In genomic region chr11:8664393-8664743, GRCm38 (mm10) we compare ENCODE assay signal across 7 mouse cellular contexts. TPM values are rescaled to one million over a fixed set of nuclear protein-coding genes. Genes with fewer than 3 reads are reported as not detected.
DNase-seq lines count a peak whose midpoint lies in the region; ATAC-seq and TF ChIP-seq lines count a peak whose summit lies in the region.

Tns3 (minus strand) TSS chr11:8664535.

- TF ChIP-seq POLR2A in ES-Bruce4 (IDR thresholded peaks at IDR 0.05; ENCODE audit: insufficient read depth, low read length): no peak
- TF ChIP-seq POLR2A in spleen, adult 2 months (IDR thresholded peaks at IDR 0.05; ENCODE audit: low read depth, low read length): no peak

- peak; percentile 87 for ATAC-seq in forebrain, embryonic 12.5 days (ENCODE audit: low FRiP score)
- ATAC-seq in hematopoietic stem cell, adult 5-6 weeks (replicated peaks in 1 of 2; ENCODE audit: insufficient read depth in 1 of 2, low FRiP score in 2 of 2, low TSS enrichment in 1 of 2, low read depth in 1 of 2, poor library complexity in 2 of 2, severe bottlenecking in 2 of 2): peak; percentile 17 to 37; a peak in 2 of 4 replicates

- no peak for TF ChIP-seq EP300 in ES-Bruce4 (IDR thresholded peaks at IDR 0.05; ENCODE audit: insufficient read depth, low read depth, low read length)

- H3K9ac ChIP-seq in ES-Bruce4 (ENCODE audit: low read depth, poor library complexity, severe bottlenecking): peak within 1 kb of the TSS; percentile 95
- H3K9ac ChIP-seq in forebrain, embryonic 12.5 days: peak within 1 kb of the TSS; percentile 77

- H3K4me3 ChIP-seq in ES-Bruce4 (ENCODE audit: low read depth, low read length): peak within 1 kb of the TSS; percentile 84
- H3K4me3 ChIP-seq in forebrain, embryonic 12.5 days (replicated peaks): peak within 1 kb of the TSS; percentile 58
- H3K4me3 ChIP-seq in spleen, adult 2 months (ENCODE audit: extremely low read depth, insufficient read depth, insufficient read length): peak within 1 kb of the TSS; percentile 67

- DNase-seq in adrenal gland, adult 18-20 months (ENCODE audit: low spot score in 2 of 2): peak in 1 of 2 experiments; percentile 64
- no peak for DNase-seq in layer of hippocampus, postnatal 14 days (ENCODE audit: low spot score in 2 of 2)
- DNase-seq in lung, postnatal 10 days: peak; percentile 64
- DNase-seq in spleen, adult 2 months (ENCODE audit: low read depth in 1 of 2, low spot score in 2 of 2): peak in 1 of 2 experiments; percentile 52

- peaks cover 6% of the 10 kb centered on the region for H3K4me1 ChIP-seq in ES-Bruce4 (ENCODE audit: control insufficient read depth, insufficient read depth, low read length)
- peaks cover 20% of the 10 kb centered on the region for H3K4me1 ChIP-seq in forebrain, embryonic 12.5 days
- H3K4me1 ChIP-seq in spleen, adult 2 months (ENCODE audit: control insufficient read depth, insufficient read depth, insufficient read length): peaks cover 11% of the 10 kb centered on the region; the same call in 1 of the 2 replicates

- H3K9me3 ChIP-seq in ES-Bruce4 (replicated peaks; ENCODE audit: control insufficient read depth, insufficient read depth, low read length, poor library complexity, severe bottlenecking): no peaks in the 10 kb centered on the region; the same call in 1 of the 2 replicates
- H3K9me3 ChIP-seq in forebrain, embryonic 12.5 days: no peaks in the 10 kb centered on the region

- TF ChIP-seq CTCF in ES-Bruce4 (IDR thresholded peaks at IDR 0.05; ENCODE audit: low read depth, low read length): no peak
- TF ChIP-seq CTCF in spleen, adult 2 months (IDR thresholded peaks at IDR 0.05; ENCODE audit: extremely low read depth, insufficient read depth, insufficient read length, insufficient replicate concordance): peak; percentile 12; the same call in 1 of the 2 replicates

- peak within 1 kb of the TSS; percentile 31 for H3K27ac ChIP-seq in ES-Bruce4 (ENCODE audit: insufficient read depth, low read length)
- peak within 1 kb of the TSS; percentile 50; the same call in 1 of the 2 replicates for H3K27ac ChIP-seq in forebrain, embryonic 12.5 days
- peak within 1 kb of the TSS; percentile 81 for H3K27ac ChIP-seq in spleen, adult 2 months (ENCODE audit: insufficient read depth, low read length)

- WGBS in forebrain, embryonic 12.5 days: under 1% methylated on average over 37 of the region's 37 CpGs
- WGBS in spleen, adult 2 months: under 1% methylated on average over 37 of the region's 37 CpGs

- H3K36me3 ChIP-seq in ES-Bruce4 (ENCODE audit: control insufficient read depth, insufficient read depth, low read length, poor library complexity, severe bottlenecking): no peaks in the 10 kb centered on the region
- no peaks in the 10 kb centered on the region for H3K36me3 ChIP-seq in forebrain, embryonic 12.5 days (replicated peaks)
- H3K36me3 ChIP-seq in spleen, adult 2 months (ENCODE audit: control insufficient read depth, insufficient read depth, low read length): no peaks in the 10 kb centered on the region

- H3K27me3 ChIP-seq in ES-Bruce4 (ENCODE audit: control insufficient read depth, insufficient read depth, low read length, poor library complexity, severe bottlenecking): no peaks in the 10 kb centered on the region
- peaks cover 20% of the 10 kb centered on the region for H3K27me3 ChIP-seq in forebrain, embryonic 12.5 days
- H3K27me3 ChIP-seq in spleen, adult 2 months (ENCODE audit: control insufficient read depth, insufficient read depth, low read length): no peaks in the 10 kb centered on the region

- H3K4me2 ChIP-seq in forebrain, embryonic 12.5 days: peak within 1 kb of the TSS; percentile 92

RNA-seq across cellular contexts. Expression of gene Tns3, which starts in this region (rescaled TPM):
- 45.7 and 46.2 TPM in 2 replicates for polyA plus RNA-seq in ES-Bruce4 (2011; ENCODE audit: insufficient read depth, insufficient read length, low read depth, missing spikeins)
- total RNA-seq in adrenal gland, adult 18-20 months (2021): 10 to 100 TPM; 48.3 to 51.5 TPM
- polyA plus RNA-seq in forebrain, embryonic 12.5 days (2016; fragmentation: Nextera tagmentation; extraction: Ambion mirVana): 10.2 and 11.4 TPM in 2 replicates
- 14.9 and 17.4 TPM in 2 replicates for total RNA-seq in hematopoietic stem cell, adult 5-6 weeks (2017)
- 10 to 100 TPM; 69.9 to 73.2 TPM for total RNA-seq in layer of hippocampus, postnatal 14 days (2021)
- 39.4 and 39.7 TPM in 2 replicates for polyA plus RNA-seq in spleen, adult 2 months (2012; rRNA removed)

Comparison
In these comparisons a context has a peak if more than half of its experiments do, and no peak if none do; other contexts are left out.
1. H3K27ac ChIP-seq: peak in every context shown above with its lines; median percentile 81 in spleen, adult 2 months; 50 in forebrain, embryonic 12.5 days; 31 in ES-Bruce4.